Mouse (Mus musculus) embryonic facial prominence, embryonic 15.5 days (tissue): ENCODE measurements around the gene Xpa. TPM values are rescaled to one million over a fixed set of nuclear protein-coding genes. Genes with fewer than 3 reads are reported as not detected.

Source experiments
- ATAC-seq: fragments of 200-750 bp; cut with Nextera tagmentation; 2 replicates; pipeline ENCODE4 v1.8.0; 2017; ENCODE audit warnings: low read depth, moderate TSS enrichment; ENCODE audit not compliant: insufficient number of reproducible peaks, low FRiP score, low TSS enrichment
- H3K27ac ChIP-seq: fragments of 300-500 bp; sonication (generic); replicated peaks from 2 replicates; pipeline ENCODE4 v1.5.1; 2015; ENCODE audit warnings: mild to moderate bottlenecking, inconsistent platforms
- H3K27me3 ChIP-seq: fragments of 300-500 bp; sonication (generic); 2 replicates; pipeline ENCODE4 v1.6.1; 2015; ENCODE audit warnings: inconsistent platforms
- H3K36me3 ChIP-seq: fragments of 300-500 bp; sonication (generic); 2 replicates; pipeline ENCODE4 v1.6.1; 2015; ENCODE audit warnings: mild to moderate bottlenecking, inconsistent platforms
- H3K4me1 ChIP-seq: fragments of 300-500 bp; sonication (generic); 2 replicates; pipeline ENCODE4 v1.6.1; 2015; ENCODE audit warnings: inconsistent platforms
- H3K4me2 ChIP-seq: fragments of 300-500 bp; sonication (generic); replicated peaks from 2 replicates; pipeline ENCODE4 v1.6.1; 2015; ENCODE audit warnings: mild to moderate bottlenecking, inconsistent platforms
- H3K4me3 ChIP-seq: fragments of 300-500 bp; sonication (generic); replicated peaks from 2 replicates; pipeline ENCODE4 v1.5.1; 2015; ENCODE audit warnings: mild to moderate bottlenecking, inconsistent platforms
- H3K9ac ChIP-seq: fragments of 300-500 bp; sonication (generic); 2 replicates; pipeline ENCODE4 v1.6.1; 2015; ENCODE audit warnings: inconsistent platforms
- H3K9me3 ChIP-seq: fragments of 300-500 bp; sonication (generic); replicated peaks from 2 replicates; pipeline ENCODE4 v1.6.1; 2016; ENCODE audit warnings: inconsistent platforms
- WGBS: fragments of 180-500 bp; shearing (Covaris S2); methylation state at CpG from one replicate; pipeline ENCODE4 v1.1.7; 2015; 5-methylcytosine and 5-hydroxymethylcytosine counted together
- polyA plus RNA-seq: library from polyadenylated mRNA; unstranded; fragments of >200 nt; fragmentation: Nextera tagmentation; extraction: Ambion mirVana; gene quantifications from 2 replicates; pipeline ENCODE4 v1.2.1, GENCODE M21; 2015

Gene Xpa
- polyA plus RNA-seq, 1 experiment from 2014 or later: 22.9 TPM

DNA sequence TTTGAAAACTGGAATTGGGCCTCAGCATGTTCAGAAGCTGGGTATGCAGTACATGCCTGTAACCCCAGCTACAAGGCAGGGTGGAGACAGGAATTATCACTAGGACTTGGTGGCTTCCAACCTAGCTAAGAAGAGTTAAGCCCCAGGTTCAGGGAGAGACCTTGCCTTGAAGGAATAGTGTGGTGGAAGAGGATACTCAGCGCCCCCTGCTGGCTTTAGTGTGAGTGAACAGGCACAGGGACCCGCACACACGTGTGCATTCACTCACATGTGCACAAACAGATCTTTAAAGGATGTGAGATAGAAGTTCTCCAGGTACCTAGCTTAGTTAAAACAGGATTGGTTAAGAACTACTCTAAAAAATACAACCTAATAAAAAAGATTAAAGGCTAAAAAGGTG is 51.8 kb downstream of the Xpa start:
- H3K9ac ChIP-seq: no peak overlapping the region
- peaks cover 23% of the 10 kb centered on the region for H3K36me3 ChIP-seq
- no peak overlapping the region for H3K27ac ChIP-seq
- peaks cover 9% of the 10 kb centered on the region for H3K4me1 ChIP-seq
- H3K27me3 ChIP-seq: no peaks in the 10 kb centered on the region
- no peaks in the 10 kb centered on the region for H3K9me3 ChIP-seq
- no peak for ATAC-seq
- no peak overlapping the region for H3K4me2 ChIP-seq
- H3K4me3 ChIP-seq: no peak overlapping the region
- 68% methylated on average over 3 of the region's 3 CpGs for WGBS

DNA sequence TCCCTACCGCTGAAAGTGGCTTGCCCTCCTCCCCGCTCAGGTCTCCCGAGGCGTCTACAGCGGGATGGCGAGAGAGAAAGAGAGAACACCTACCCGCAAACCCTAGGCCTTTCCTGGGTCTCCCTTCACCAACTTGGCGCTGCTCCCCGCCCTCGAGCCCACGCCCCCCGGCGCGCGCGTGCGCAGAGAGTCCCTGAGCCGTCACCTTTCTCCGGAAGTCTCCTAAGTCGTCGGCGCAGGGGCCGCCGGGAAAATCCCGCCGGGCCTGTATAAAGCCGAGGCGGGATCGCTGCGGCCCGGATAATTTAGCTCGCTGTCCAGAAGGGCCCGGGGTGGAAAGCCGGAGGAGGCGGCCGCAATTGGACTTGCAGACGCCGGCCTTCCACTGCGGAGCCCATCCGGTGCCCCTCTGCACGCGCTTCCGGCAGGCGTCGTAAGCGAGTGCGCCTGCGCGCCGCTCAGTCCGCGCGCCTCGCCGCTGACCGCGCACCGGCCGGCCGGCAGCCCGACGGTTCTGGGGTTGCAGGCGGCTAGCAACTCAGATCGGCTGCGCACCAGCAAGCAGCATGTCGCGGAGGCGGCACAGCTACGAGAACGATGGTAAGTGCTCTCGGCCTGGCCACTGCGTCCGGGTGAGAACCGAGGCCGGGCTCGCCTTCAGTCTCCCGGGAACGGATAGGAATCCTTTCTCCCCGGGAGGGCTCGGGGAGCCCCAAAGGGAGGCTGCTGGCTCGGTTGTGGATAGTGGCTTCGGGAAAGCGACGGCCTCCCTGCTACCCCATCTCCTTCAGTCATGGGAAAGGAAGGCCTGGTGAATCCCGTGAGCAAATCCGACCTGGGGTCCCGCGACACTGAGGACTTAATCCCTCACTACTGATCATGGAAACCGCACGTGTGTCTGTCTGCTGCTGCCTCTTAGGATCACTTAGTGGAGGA is 57.6 kb downstream of the Xpa start, which contains the start of the genes Ncbp1 and Tstd2:
Gene Ncbp1, plus strand, starts transcription at position 327 of the 936 bp plus-strand sequence.
Gene Tstd2, minus strand, starts transcription at position 408 of the 936 bp plus-strand sequence.
- ATAC-seq: peak; percentile 90
- WGBS: under 1% methylated on average over 83 of the region's 90 CpGs

DNA sequence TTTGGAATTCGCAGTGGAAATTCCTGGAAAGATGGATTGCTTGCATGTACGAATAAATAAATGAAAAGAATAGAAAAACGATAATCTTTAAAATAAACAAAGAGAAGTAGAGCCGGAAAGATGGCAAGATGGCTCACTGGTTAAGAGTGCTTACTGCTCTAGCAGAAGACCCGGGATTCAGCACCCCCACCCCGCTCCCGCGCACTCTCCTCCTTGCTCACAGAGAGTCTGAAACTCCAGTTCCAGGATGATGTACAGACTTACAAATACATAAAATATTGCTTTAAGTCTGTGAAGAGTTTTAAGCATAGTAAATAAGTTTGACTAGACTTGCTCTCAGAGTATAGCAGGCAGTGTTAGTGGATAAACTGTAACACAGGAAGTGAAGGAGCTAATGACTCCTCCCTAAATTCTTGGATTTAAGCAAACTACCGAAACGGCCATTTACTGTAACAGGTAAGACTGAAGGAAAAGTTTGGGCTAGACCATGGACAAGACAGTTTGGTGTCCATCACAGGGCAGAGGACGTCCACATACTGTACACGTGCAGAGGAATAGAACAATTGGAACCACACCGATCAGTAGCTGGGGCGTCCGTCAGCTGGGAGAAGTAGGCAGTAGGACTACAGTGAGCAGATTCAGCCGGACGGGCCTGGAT is 58.4 kb downstream of the Xpa start:
- H3K27ac ChIP-seq: peak overlapping the region; percentile 98
- peaks cover 17% of the 10 kb centered on the region for H3K4me1 ChIP-seq
- H3K4me2 ChIP-seq: peak overlapping the region; percentile 64
- peak; percentile 69 for ATAC-seq
- peak overlapping the region; percentile 84 for H3K9ac ChIP-seq
- H3K36me3 ChIP-seq: peaks cover 15% of the 10 kb centered on the region
- WGBS: 6% methylated on average over 17 of the region's 17 CpGs
- H3K27me3 ChIP-seq: no peaks in the 10 kb centered on the region
- H3K4me3 ChIP-seq: peak overlapping the region; percentile 77
- no peaks in the 10 kb centered on the region for H3K9me3 ChIP-seq

More for the DNA sequence above, 57.6 kb downstream of the Xpa start, which contains the start of the genes Ncbp1 and Tstd2:
- Histone ChIP-seq H3K36me3 (peaks cover 8% of the 10 kb centered on the region), H3K9ac (peak within 1 kb of the TSS; percentile 84), H3K4me1 (peaks cover 17% of the 10 kb centered on the region), H3K27ac (peak within 1 kb of the TSS; percentile 98), H3K27me3 (no peaks in the 10 kb centered on the region), H3K4me3 (peak within 1 kb of the TSS; percentile 77), H3K9me3 (no peaks in the 10 kb centered on the region), H3K4me2 (peak within 1 kb of the TSS; percentile 64)

DNA sequence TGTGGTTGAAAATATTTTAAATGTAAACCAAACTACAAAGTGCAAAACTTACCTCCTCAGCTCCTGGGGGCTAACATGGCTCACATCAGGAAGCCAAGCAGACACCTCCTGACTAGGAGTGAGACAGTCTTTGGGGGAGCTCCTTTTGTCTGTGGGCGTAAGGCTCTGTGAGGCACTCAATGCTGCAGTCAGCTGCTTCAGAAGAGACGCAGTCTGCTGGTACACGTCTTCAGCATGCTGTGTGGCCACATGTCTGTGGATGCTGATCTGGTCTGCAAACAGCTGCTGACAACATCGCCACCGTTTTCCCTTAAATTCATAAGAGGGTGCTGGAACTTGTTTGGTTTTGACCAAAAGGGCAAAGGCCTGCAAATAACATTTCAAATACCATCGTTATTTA is 64.3 kb downstream of the Xpa start:
- H3K9me3 ChIP-seq: no peaks in the 10 kb centered on the region
- H3K4me3 ChIP-seq: no peak overlapping the region
- ATAC-seq: no peak
- no peak overlapping the region for H3K4me2 ChIP-seq
- H3K27ac ChIP-seq: no peak overlapping the region
- no peaks in the 10 kb centered on the region for H3K27me3 ChIP-seq
- no peak overlapping the region for H3K9ac ChIP-seq
- WGBS: 91% methylated on average over 6 of the region's 6 CpGs
- H3K36me3 ChIP-seq: peaks cover 58% of the 10 kb centered on the region
- H3K4me1 ChIP-seq: peaks cover 1% of the 10 kb centered on the region; the same call in 1 of the 2 replicates

DNA sequence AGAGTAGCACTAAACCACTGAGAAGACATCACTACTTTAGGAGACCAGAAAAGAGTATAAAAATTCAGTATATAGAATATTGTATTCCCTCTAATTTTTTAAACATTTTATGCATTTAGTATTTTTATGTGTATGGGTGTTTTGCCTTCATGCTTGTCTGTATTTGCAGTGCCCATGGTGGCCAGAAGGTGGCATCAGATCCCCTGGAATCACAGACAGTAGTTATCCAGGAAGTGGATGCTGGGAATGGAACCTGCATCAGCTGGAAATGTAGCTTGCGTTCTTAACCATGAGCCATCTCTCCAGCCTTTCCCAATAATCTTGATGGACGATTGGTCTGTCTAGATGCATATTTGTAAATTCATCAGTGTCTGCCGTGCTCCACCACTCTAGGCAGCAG is 65.9 kb downstream of the Xpa start:
- H3K9ac ChIP-seq: no peak overlapping the region
- H3K4me3 ChIP-seq: no peak overlapping the region
- no peaks in the 10 kb centered on the region for H3K27me3 ChIP-seq
- peaks cover 74% of the 10 kb centered on the region for H3K36me3 ChIP-seq
- no peak overlapping the region for H3K4me2 ChIP-seq
- WGBS: 80% methylated on average over 3 of the region's 3 CpGs
- no peaks in the 10 kb centered on the region for H3K4me1 ChIP-seq
- no peak for ATAC-seq
- no peaks in the 10 kb centered on the region for H3K9me3 ChIP-seq
- H3K27ac ChIP-seq: no peak overlapping the region

DNA sequence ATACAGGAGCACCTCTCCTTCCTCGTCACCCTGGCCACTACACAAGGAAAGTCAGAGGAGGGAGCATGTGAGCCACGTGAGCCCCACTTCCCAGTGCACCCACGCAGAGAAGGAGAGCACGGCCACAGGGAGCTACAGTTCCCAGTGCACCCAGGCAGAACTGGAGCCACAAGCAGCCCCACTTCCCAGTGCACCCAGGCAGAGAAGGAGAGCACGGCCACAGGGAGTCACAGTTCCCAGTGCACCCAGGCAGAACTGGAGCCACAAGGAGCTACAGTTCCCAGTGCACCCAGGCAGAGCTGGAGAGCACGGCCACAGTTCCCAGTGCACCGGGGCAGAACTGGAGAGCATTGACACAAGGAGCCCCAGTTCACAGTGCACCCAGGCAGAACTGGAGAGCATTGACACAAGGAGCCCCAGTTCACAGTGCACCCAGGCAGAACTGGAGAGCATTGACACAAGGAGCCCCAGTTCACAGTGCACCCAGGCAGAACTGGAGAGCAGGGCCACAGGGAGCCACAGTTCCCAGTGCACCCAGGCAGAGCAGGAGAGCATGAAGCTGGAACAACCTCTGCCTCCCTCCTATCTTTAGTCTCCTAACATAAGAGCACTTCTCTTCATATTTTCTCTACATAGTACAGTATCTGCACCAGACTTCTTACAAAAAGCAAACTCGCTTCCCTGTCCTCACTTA is 66.7 kb downstream of the Xpa start:
- no peak for ATAC-seq
- Histone ChIP-seq H3K9me3 (no peaks in the 10 kb centered on the region), H3K9ac (no peak overlapping the region), H3K4me3 (no peak overlapping the region), H3K4me2 (no peak overlapping the region), H3K27ac (no peak overlapping the region), H3K27me3 (no peaks in the 10 kb centered on the region), H3K36me3 (peaks cover 78% of the 10 kb centered on the region), H3K4me1 (no peaks in the 10 kb centered on the region)
- 84% methylated on average over 8 of the region's 8 CpGs for WGBS

DNA sequence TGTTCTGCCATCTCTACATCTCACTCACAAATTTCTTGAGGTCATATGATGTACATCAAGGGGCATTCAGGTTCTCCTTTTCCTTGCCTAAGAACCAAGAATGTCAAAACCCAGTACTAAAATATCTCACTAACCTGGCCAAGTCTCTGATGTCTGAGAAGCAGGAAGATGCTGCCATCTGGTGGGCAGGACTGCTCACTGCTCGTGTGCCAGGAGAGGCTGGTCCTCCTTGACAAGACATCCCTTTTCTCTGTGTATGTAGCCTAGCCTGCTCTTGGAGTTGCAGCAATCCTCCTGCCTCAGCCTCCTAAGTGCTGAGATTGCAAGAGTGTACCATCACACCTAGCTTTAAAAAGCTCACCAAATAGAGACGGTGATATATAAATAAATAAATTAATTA is 69.6 kb downstream of the Xpa start:
- WGBS: 44% methylated on average over 2 of the region's 2 CpGs
- H3K9me3 ChIP-seq: no peaks in the 10 kb centered on the region
- H3K4me2 ChIP-seq: no peak overlapping the region
- no peak overlapping the region for H3K9ac ChIP-seq
- H3K27ac ChIP-seq: no peak overlapping the region
- ATAC-seq: no peak; the same call in 1 of the 2 replicates
- H3K4me1 ChIP-seq: no peaks in the 10 kb centered on the region
- H3K4me3 ChIP-seq: no peak overlapping the region
- H3K36me3 ChIP-seq: peaks cover 89% of the 10 kb centered on the region
- no peaks in the 10 kb centered on the region for H3K27me3 ChIP-seq

DNA sequence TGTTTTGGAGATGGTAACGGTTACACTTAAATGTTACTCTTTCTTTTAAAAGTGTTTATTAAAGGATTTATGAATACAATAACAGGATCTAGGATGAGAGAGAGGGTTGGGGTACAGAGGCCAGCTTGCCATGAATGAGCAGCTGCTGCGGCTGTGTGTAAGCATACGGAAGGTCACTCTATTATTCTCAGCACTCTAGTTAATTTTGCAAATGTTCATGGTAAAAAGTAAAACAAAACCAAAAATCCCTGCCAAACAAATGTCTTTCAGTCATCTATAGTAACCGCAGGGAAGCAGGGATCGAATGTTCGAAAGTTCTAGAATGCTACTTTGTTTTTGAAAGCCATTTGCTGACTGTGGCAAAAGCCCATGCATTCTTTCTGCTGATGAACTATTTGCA is 72.8 kb downstream of the Xpa start:
- 88% methylated on average over 6 of the region's 6 CpGs for WGBS
- no peak for ATAC-seq
- H3K36me3 ChIP-seq: peaks cover 91% of the 10 kb centered on the region

DNA sequence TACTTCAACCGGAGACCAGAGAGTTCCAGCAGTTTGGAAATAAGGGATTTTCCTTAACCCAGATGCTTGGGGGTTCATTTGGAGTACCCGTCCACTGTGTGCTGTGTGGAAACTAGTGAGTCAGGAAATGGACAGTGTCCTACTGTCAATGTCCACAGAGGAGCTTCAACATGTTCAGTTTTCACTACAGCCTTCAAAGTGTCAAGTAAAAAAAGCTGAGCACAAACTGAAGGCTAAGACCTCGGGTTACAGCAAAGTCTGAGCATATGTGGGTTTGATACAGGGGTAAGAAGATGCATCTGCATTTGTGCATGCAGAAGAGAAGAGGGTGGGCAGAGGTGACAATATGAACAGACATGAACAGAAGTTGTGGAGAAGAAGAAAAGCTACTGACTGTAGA is 75.3 kb downstream of the Xpa start:
- Histone ChIP-seq H3K4me3 (no peak overlapping the region), H3K9me3 (no peaks in the 10 kb centered on the region), H3K9ac (no peak overlapping the region), H3K36me3 (peaks cover 96% of the 10 kb centered on the region), H3K27me3 (no peaks in the 10 kb centered on the region), H3K27ac (no peak overlapping the region), H3K4me1 (no peaks in the 10 kb centered on the region), H3K4me2 (no peak overlapping the region)
- ATAC-seq: no peak
- WGBS: 77% methylated on average over 3 of the region's 3 CpGs

More for the DNA sequence above, 72.8 kb downstream of the Xpa start:
- Histone ChIP-seq H3K27ac (no peak overlapping the region), H3K4me3 (no peak overlapping the region), H3K4me1 (no peaks in the 10 kb centered on the region), H3K9me3 (no peaks in the 10 kb centered on the region), H3K9ac (no peak overlapping the region), H3K4me2 (no peak overlapping the region), H3K27me3 (no peaks in the 10 kb centered on the region)

DNA sequence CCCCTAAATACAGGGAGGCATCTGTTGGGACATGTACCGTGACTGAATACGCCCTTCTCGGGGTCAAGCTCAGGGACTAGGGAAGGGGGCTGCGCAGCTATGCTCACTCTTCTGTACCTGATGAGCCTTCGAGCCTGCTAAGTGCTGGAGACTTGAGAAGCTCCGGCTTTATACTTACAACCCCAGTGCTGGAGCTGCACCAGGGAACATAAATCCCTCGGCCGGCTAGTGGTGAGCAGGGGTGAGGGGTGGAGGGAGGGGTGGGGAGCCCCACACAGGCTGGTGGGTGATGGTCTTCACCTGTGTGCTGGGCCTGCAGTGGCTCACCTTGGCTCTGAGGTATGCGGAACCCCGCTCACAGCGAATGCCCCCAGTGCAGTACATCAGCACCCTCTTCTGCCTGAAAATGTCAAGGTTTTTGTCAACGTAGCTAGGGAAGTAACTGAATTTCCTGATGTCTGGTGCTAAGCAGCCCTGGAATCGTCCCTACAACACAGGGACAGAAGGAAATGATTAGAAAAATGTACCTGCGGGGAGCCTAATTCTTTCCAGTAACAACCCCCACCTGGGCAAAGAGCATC is 76.5 kb downstream of the Xpa start:
- Histone ChIP-seq H3K27me3 (no peaks in the 10 kb centered on the region), H3K4me2 (no peak overlapping the region)
- WGBS: 89% methylated on average over 14 of the region's 14 CpGs

DNA sequence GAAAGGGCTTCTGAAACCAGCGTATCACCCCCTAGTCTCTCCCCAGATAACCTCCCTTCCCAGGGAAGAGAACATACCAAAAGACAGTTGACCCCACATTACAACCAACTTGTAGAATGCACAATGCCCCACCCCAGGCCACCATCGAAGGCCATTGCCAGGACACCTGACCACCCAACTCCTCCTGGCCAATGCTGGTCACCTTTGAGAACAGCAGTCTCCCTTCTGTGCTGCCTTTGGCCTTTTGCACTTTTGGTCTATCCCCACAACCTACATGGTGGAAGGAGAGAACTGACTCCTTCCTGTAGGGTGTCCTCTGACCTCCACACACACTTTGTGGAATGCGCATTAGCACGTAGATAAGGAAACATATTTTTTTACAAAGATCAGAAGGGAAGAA is 78.6 kb downstream of the Xpa start:
- H3K9me3 ChIP-seq: no peaks in the 10 kb centered on the region

More for the DNA sequence above, 76.5 kb downstream of the Xpa start:
- H3K9me3 ChIP-seq: no peaks in the 10 kb centered on the region
- H3K36me3 ChIP-seq: peaks cover 90% of the 10 kb centered on the region
- no peak overlapping the region for H3K9ac ChIP-seq
- ATAC-seq: no peak
- H3K4me3 ChIP-seq: no peak overlapping the region
- H3K27ac ChIP-seq: no peak overlapping the region
- no peaks in the 10 kb centered on the region for H3K4me1 ChIP-seq

More for the DNA sequence above, 78.6 kb downstream of the Xpa start:
- WGBS: 94% methylated on average over 4 of the region's 4 CpGs
- no peaks in the 10 kb centered on the region for H3K27me3 ChIP-seq
- no peak for ATAC-seq
- H3K4me1 ChIP-seq: no peaks in the 10 kb centered on the region
- no peak overlapping the region for H3K4me2 ChIP-seq
- no peak overlapping the region for H3K4me3 ChIP-seq
- H3K36me3 ChIP-seq: peaks cover 83% of the 10 kb centered on the region
- H3K27ac ChIP-seq: no peak overlapping the region
- no peak overlapping the region for H3K9ac ChIP-seq
